Mouse (Mus musculus): ENCODE measurements at regions not wholly inside any gene's neighbourhood (a gene's known extent, or its start where the extent isn't known, plus 50 kb on each side); places are given as distances from the start of the nearest gene placed in this dataset.

DNA sequence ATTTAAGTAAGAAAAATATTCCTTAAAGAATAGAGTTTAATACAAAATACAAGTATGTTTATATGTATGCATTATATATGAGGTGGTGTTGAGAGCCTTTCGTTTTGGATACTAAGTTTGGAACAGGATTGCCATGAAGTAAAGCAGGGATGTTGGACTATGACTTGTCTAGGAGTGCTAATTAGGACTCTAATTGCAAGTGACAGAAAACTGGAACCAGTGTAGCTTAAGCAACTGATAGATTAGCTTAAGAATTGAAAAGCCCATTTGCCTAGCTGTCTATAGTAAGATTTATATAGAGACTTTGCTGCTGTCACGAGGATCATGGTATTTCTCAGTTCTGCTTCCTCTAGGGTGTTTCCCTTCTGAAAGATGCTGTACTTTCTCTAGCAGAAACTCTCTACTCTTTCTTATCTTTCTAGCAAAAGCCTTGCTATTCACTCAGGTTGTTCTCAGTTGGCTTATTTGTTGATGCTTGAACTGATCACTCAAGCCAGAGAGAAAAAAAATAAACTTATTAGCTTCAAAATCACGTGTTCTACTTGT, 147.9 kb upstream of the 1810046K07Rik start:
- H3K27ac ChIP-seq (ENCODE audit: low read depth, low read length): no peak overlapping the region
- H3K27me3 ChIP-seq (ENCODE audit: control insufficient read depth, insufficient read depth, low read length): no peaks in the 10 kb centered on the region
- 74% methylated on average over 3 of the region's 3 CpGs for WGBS
- H3K36me3 ChIP-seq (ENCODE audit: control insufficient read depth, insufficient read depth, low read length): no peaks in the 10 kb centered on the region
- no peak overlapping the region for H3K4me2 ChIP-seq (replicated peaks; ENCODE audit: low read depth, low read length)
- ATAC-seq (ENCODE audit: low FRiP score, low TSS enrichment): no peak
- no peak overlapping the region for H3K9ac ChIP-seq (ENCODE audit: low read depth, low read length)
- H3K4me1 ChIP-seq (ENCODE audit: control insufficient read depth, insufficient read depth, low read length): no peaks in the 10 kb centered on the region
- no peaks in the 10 kb centered on the region for H3K9me3 ChIP-seq (ENCODE audit: control insufficient read depth, low read length)
- H3K4me3 ChIP-seq (ENCODE audit: low read length): no peak overlapping the region

DNA sequence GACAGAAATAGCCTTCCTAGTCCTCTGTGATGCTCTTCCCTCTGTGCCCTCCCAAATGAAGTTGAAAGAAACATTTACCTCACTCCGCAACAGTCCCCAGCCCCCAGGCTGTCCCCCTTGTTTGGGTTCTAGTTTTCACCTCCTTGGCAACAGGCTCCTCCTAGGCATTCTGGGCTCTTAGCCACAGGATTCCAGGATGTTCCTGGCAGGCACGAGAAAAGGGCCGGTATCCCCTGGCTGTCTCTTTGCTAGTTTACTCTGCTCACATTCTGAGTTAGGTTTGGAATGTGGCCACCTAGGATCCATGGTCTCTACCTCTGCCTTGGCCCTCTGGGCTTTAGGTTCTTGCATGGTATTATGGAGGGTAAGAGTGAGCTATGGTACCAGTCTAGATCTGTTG, 159.1 kb upstream of the 1810046K07Rik start:
- Histone ChIP-seq H3K4me1 (ENCODE audit: control insufficient read depth, insufficient read depth, low read length) (no peaks in the 10 kb centered on the region), H3K4me3 (ENCODE audit: low read length) (no peak overlapping the region), H3K36me3 (ENCODE audit: control insufficient read depth, insufficient read depth, low read length) (no peaks in the 10 kb centered on the region), H3K27me3 (ENCODE audit: control insufficient read depth, insufficient read depth, low read length) (no peaks in the 10 kb centered on the region), H3K9ac (ENCODE audit: low read depth, low read length) (no peak overlapping the region), H3K9me3 (ENCODE audit: control insufficient read depth, low read length) (peaks cover 2% of the 10 kb centered on the region; the same call in 1 of the 2 replicates), H3K27ac (ENCODE audit: low read depth, low read length) (no peak overlapping the region), H3K4me2 (replicated peaks; ENCODE audit: low read depth, low read length) (no peak overlapping the region)
- ATAC-seq (ENCODE audit: low FRiP score, low TSS enrichment): no peak
- WGBS: 71% methylated on average over 3 of the region's 3 CpGs

DNA sequence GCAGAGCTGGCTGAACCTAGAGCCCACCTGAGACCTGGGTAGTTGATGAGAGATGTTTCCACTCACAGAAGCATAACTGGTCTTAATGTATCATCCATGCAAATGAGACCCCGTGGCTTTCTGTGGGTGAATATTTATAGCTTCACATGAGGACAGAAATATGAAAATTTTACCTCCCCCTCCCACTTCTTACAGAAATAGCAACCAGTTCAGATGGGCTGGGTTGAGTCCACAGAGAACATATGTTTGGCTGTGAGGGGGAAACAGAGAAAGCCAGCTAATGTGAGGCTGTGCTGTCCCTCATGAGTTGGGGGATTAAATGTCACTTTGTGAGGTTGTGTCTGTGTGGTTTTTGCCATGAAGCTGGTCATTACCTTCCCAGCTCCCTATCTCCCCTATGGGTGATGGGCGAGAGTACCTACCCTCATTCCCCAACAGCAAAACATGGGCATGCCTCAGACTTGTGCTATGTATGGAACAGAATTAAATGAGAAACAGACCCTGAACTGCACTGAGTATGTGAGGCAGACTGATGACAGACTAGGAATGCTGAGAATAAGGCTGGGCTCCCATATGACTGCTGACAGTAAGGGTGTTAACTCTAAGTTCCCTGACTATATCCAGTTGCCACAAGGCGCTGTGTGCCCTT, 178.7 kb upstream of the 1810046K07Rik start:
- Histone ChIP-seq H3K4me2 (replicated peaks; ENCODE audit: low read depth, low read length) (no peak overlapping the region), H3K9ac (ENCODE audit: low read depth, low read length) (no peak overlapping the region), H3K27me3 (ENCODE audit: control insufficient read depth, insufficient read depth, low read length) (no peaks in the 10 kb centered on the region), H3K36me3 (ENCODE audit: control insufficient read depth, insufficient read depth, low read length) (no peaks in the 10 kb centered on the region), H3K4me3 (ENCODE audit: low read length) (no peak overlapping the region), H3K4me1 (ENCODE audit: control insufficient read depth, insufficient read depth, low read length) (no peaks in the 10 kb centered on the region), H3K9me3 (ENCODE audit: control insufficient read depth, low read length) (no peaks in the 10 kb centered on the region), H3K27ac (ENCODE audit: low read depth, low read length) (no peak overlapping the region)
- 81% methylated on average over 3 of the region's 3 CpGs for WGBS
- no peak for ATAC-seq (ENCODE audit: low FRiP score, low TSS enrichment)

DNA sequence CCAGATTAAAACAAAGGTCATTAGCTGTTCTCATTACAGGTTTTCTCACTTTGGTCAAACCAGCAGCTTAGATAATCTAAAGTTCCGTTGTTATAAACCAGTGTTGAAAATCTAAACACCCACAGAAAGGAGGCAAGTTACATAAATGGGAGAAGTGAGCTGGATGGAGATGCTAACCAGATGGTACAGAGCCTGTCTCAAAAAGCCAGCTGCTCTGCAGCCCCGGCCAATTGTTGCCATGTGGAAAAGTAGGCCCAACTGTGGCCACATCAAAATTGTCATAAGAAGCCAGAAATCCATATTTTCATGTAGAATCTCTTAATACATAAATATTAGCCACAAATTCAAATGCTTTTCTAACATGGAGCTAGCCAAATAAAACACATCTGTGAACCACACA, 188.9 kb upstream of the 1810046K07Rik start:
- no peak overlapping the region for H3K4me3 ChIP-seq (ENCODE audit: low read length)
- H3K36me3 ChIP-seq (ENCODE audit: control insufficient read depth, insufficient read depth, low read length): no peaks in the 10 kb centered on the region
- no peak overlapping the region for H3K9ac ChIP-seq (ENCODE audit: low read depth, low read length)
- H3K9me3 ChIP-seq (ENCODE audit: control insufficient read depth, low read length): no peaks in the 10 kb centered on the region
- H3K4me1 ChIP-seq (ENCODE audit: control insufficient read depth, insufficient read depth, low read length): no peaks in the 10 kb centered on the region
- no peak for ATAC-seq (ENCODE audit: low FRiP score, low TSS enrichment)
- H3K27me3 ChIP-seq (ENCODE audit: control insufficient read depth, insufficient read depth, low read length): no peaks in the 10 kb centered on the region
- WGBS: 84% methylated on average over 2 of the region's 2 CpGs
- H3K27ac ChIP-seq (ENCODE audit: low read depth, low read length): no peak overlapping the region
- H3K4me2 ChIP-seq (replicated peaks; ENCODE audit: low read depth, low read length): no peak overlapping the region

DNA sequence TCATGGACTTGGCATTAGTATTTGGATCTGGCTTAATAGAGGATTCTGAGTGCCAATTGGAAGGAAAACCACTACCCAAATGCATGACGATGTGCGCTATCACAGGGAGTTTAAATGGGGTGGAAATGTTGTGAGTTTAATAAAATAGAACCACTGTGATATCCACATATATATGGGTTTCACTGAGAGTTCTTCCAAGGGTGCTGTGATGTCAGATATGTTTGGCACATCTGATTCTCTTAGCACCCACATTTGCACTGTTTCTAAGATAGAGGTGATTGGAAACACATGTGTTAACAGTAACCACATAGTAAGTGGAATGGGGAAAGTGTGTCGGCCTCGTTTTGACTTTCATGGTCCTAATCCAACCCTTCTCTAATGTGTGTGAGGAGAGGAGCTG, 189.7 kb upstream of the 1810046K07Rik start:
- Histone ChIP-seq H3K27me3 (ENCODE audit: control insufficient read depth, insufficient read depth, low read length) (no peaks in the 10 kb centered on the region), H3K36me3 (ENCODE audit: control insufficient read depth, insufficient read depth, low read length) (no peaks in the 10 kb centered on the region), H3K4me3 (ENCODE audit: low read length) (no peak overlapping the region), H3K9ac (ENCODE audit: low read depth, low read length) (no peak overlapping the region), H3K27ac (ENCODE audit: low read depth, low read length) (no peak overlapping the region), H3K4me1 (ENCODE audit: control insufficient read depth, insufficient read depth, low read length) (no peaks in the 10 kb centered on the region), H3K4me2 (replicated peaks; ENCODE audit: low read depth, low read length) (no peak overlapping the region), H3K9me3 (ENCODE audit: control insufficient read depth, low read length) (no peaks in the 10 kb centered on the region)
- 90% methylated on average over 4 of the region's 4 CpGs for WGBS
- no peak for ATAC-seq (ENCODE audit: low FRiP score, low TSS enrichment)

DNA sequence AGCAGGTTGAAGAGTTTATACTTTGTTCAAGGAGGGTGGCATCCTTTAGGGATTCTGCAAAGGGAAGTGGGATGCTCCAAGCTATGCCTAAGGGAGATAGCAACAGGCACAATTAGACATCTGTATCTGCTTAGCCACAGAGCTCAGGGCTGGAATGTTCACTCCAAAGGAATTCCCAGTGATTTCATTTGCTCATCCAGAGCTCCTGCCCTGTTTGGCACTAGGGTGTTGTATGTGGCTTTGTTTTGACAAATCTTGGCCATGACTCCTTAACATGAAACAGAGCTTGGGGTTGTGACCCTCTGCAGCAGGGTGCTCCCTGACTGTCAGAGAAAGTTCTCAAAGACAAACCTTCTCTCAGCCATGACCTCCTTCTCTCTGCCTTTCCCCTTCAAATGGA, 194.8 kb upstream of the 1810046K07Rik start:
- H3K4me1 ChIP-seq (ENCODE audit: control insufficient read depth, insufficient read depth, low read length): no peaks in the 10 kb centered on the region
- no peak for ATAC-seq (ENCODE audit: low FRiP score, low TSS enrichment)
- no peak overlapping the region for H3K4me3 ChIP-seq (ENCODE audit: low read length)
- no peak overlapping the region for H3K4me2 ChIP-seq (replicated peaks; ENCODE audit: low read depth, low read length)
- no peaks in the 10 kb centered on the region for H3K9me3 ChIP-seq (ENCODE audit: control insufficient read depth, low read length)
- no peaks in the 10 kb centered on the region for H3K36me3 ChIP-seq (ENCODE audit: control insufficient read depth, insufficient read depth, low read length)
- H3K27ac ChIP-seq (ENCODE audit: low read depth, low read length): no peak overlapping the region
- H3K27me3 ChIP-seq (ENCODE audit: control insufficient read depth, insufficient read depth, low read length): no peaks in the 10 kb centered on the region
- no peak overlapping the region for H3K9ac ChIP-seq (ENCODE audit: low read depth, low read length)

DNA sequence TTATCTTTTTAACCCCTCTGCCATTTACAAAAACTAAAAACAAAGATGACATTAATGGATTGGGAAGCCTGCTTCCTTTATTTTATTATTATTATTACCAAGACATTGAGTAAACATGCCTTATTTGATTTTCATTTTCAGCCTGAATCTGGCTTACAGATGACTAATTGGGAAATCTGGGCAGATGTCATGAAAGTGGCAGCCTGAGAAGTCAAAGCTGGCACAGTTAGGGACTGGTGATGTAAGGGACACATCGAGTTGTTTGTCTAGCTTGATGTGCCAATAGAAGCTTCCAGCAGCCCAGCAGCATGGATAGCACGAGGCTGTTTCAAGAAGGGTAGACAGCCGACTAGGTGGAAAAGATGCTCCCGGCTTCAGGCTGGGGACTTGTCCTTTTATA, 197.2 kb upstream of the 1810046K07Rik start:
- Histone ChIP-seq H3K27me3 (ENCODE audit: control insufficient read depth, insufficient read depth, low read length) (no peaks in the 10 kb centered on the region), H3K36me3 (ENCODE audit: control insufficient read depth, insufficient read depth, low read length) (no peaks in the 10 kb centered on the region), H3K9ac (ENCODE audit: low read depth, low read length) (no peak overlapping the region), H3K4me1 (ENCODE audit: control insufficient read depth, insufficient read depth, low read length) (no peaks in the 10 kb centered on the region), H3K4me2 (replicated peaks; ENCODE audit: low read depth, low read length) (no peak overlapping the region), H3K4me3 (ENCODE audit: low read length) (no peak overlapping the region), H3K9me3 (ENCODE audit: control insufficient read depth, low read length) (no peaks in the 10 kb centered on the region), H3K27ac (ENCODE audit: low read depth, low read length) (no peak overlapping the region)
- ATAC-seq (ENCODE audit: low FRiP score, low TSS enrichment): no peak
- WGBS: 71% methylated on average over 4 of the region's 4 CpGs

DNA sequence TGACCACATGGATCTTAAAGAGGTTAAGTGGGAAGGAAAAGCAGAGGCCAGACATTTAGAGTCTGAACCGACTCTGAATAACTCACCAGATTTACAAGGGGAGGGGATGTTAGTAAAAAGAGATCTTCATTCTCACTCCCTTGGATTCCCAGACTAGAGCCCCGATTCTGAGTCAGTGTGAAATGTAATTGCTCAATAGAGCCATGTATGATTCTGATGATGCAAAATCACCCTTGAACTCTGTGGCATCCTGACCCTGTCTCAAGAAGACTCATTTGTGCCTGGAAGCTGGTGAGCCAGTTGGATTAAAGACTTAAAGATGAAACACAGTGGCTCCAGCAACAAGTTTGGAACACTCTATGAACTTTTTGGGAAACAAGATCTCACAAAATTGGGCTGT, 210.2 kb upstream of the 1810046K07Rik start:
- Histone ChIP-seq H3K4me1 (ENCODE audit: control insufficient read depth, insufficient read depth, low read length) (peaks cover 4% of the 10 kb centered on the region; the same call in 1 of the 2 replicates), H3K9me3 (ENCODE audit: control insufficient read depth, low read length) (no peaks in the 10 kb centered on the region), H3K4me3 (ENCODE audit: low read length) (no peak overlapping the region), H3K36me3 (ENCODE audit: control insufficient read depth, insufficient read depth, low read length) (no peaks in the 10 kb centered on the region), H3K27me3 (ENCODE audit: control insufficient read depth, insufficient read depth, low read length) (no peaks in the 10 kb centered on the region), H3K4me2 (replicated peaks; ENCODE audit: low read depth, low read length) (no peak overlapping the region), H3K9ac (ENCODE audit: low read depth, low read length) (no peak overlapping the region), H3K27ac (ENCODE audit: low read depth, low read length) (no peak overlapping the region)
- no peak for ATAC-seq (ENCODE audit: low FRiP score, low TSS enrichment)
- WGBS: 24% methylated on average over 2 of the region's 2 CpGs

DNA sequence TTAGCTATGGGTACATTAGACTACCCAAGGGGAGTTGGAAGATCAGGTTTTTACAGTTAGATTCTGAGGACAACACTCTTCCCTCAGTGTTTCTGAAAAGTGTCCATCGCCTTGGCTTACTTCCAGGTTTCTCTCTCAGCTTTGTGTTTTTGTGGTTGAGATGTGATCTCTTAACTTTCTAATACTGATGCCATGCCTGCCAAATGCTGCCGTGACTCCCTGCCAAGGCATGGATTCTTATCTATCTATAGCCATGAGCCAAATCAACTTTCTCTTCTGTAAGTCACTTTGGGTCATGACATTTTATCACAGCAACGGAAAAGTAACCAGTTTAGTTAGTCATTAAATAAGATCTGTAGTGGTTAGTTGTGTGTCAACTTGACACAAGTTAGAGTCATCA, 213.2 kb upstream of the 1810046K07Rik start:
- no peaks in the 10 kb centered on the region for H3K9me3 ChIP-seq (ENCODE audit: control insufficient read depth, low read length)
- no peak overlapping the region for H3K4me2 ChIP-seq (replicated peaks; ENCODE audit: low read depth, low read length)
- H3K4me1 ChIP-seq (ENCODE audit: control insufficient read depth, insufficient read depth, low read length): peaks cover 4% of the 10 kb centered on the region; the same call in 1 of the 2 replicates
- H3K27me3 ChIP-seq (ENCODE audit: control insufficient read depth, insufficient read depth, low read length): no peaks in the 10 kb centered on the region
- H3K36me3 ChIP-seq (ENCODE audit: control insufficient read depth, insufficient read depth, low read length): no peaks in the 10 kb centered on the region
- no peak overlapping the region for H3K9ac ChIP-seq (ENCODE audit: low read depth, low read length)
- ATAC-seq (ENCODE audit: low FRiP score, low TSS enrichment): no peak
- no peak overlapping the region for H3K4me3 ChIP-seq (ENCODE audit: low read length)
- WGBS: 88% methylated on average over 3 of the region's 3 CpGs
- H3K27ac ChIP-seq (ENCODE audit: low read depth, low read length): no peak overlapping the region
